Mouse (Mus musculus) liver, embryonic 11.5 days (tissue): ENCODE data around the gene Gucd1. TPM values are rescaled to one million over a fixed set of nuclear protein-coding genes. Genes with fewer than 3 reads are reported as not detected.
"Not testable (repeated sequence)": the region's sequence is repeated elsewhere in the genome, so short reads cannot be mapped to it uniquely, and the experiment has no call there.

ENCODE experiments used
- ATAC-seq: fragments of 200-750 bp; cut with Nextera tagmentation; replicated peaks from 2 replicates; pipeline ENCODE4 v1.8.0; 2017; ENCODE audit warnings: moderate number of reproducible peaks, mild to moderate bottlenecking, moderate TSS enrichment, moderate library complexity; ENCODE audit not compliant: low FRiP score
- DNase-seq: peaks from one replicate; pipeline ENCODE4 v3.0.0-alpha.2; 2017; ENCODE audit warnings: low spot score
- H3K27ac ChIP-seq: fragments of 300-500 bp; sonication (generic); 2 replicates; pipeline ENCODE4 v1.5.1; 2014; ENCODE audit warnings: mild to moderate bottlenecking, low read depth, low read length, control low read depth
- H3K27me3 ChIP-seq: fragments of 300-500 bp; sonication (generic); replicated peaks from 2 replicates; pipeline ENCODE4 v1.6.1; 2014; ENCODE audit warnings: low read length, mixed read lengths; ENCODE audit not compliant: control insufficient read depth, insufficient read depth
- H3K36me3 ChIP-seq: fragments of 300-500 bp; sonication (generic); 2 replicates; pipeline ENCODE4 v1.6.1; 2014; ENCODE audit warnings: mild to moderate bottlenecking, low read length, moderate library complexity, mixed read lengths; ENCODE audit not compliant: control insufficient read depth, insufficient read depth
- H3K4me1 ChIP-seq: fragments of 300-500 bp; sonication (generic); replicated peaks from 2 replicates; pipeline ENCODE4 v1.6.1; 2014; ENCODE audit warnings: low read length, mixed read lengths; ENCODE audit not compliant: control insufficient read depth, insufficient read depth
- H3K4me2 ChIP-seq: fragments of 300-500 bp; sonication (generic); 2 replicates; pipeline ENCODE4 v1.6.1; 2014; ENCODE audit warnings: mild to moderate bottlenecking, control low read depth, moderate library complexity
- H3K4me3 ChIP-seq: fragments of 300-500 bp; sonication (generic); 2 replicates; pipeline ENCODE4 v1.5.1; 2014; ENCODE audit warnings: low read depth, low read length, control low read depth
- H3K9ac ChIP-seq: fragments of 300-500 bp; sonication (generic); 2 replicates; pipeline ENCODE4 v1.6.1; 2014; ENCODE audit warnings: low read depth, low read length, control low read depth
- H3K9me3 ChIP-seq: fragments of 300-500 bp; sonication (generic); 2 replicates; pipeline ENCODE4 v1.6.1; 2016; ENCODE audit warnings: low read length, inconsistent platforms, mixed read lengths; ENCODE audit not compliant: control insufficient read depth
- WGBS: fragments of 180-500 bp; shearing (Covaris S2); extraction: QIAGEN DNeasy Blood & Tissue Kit; methylation state at CpG from one replicate; pipeline ENCODE4 v1.1.7; 2014; 5-methylcytosine and 5-hydroxymethylcytosine counted together
- polyA plus RNA-seq: library from polyadenylated mRNA; unstranded; fragments of >200 nt; fragmentation: Nextera tagmentation; extraction: Ambion mirVana; gene quantifications from 2 replicates; pipeline ENCODE4 v1.2.1, GENCODE M21; 2014

Gucd1 gene
- 44.5 and 48.8 TPM in 2 replicates for polyA plus RNA-seq

GRCm38 (mm10) chr10:75517758-75518143 lies at the start of gene Gucd1:
Gucd1 (minus strand) TSS chr10:75517972.
- Histone ChIP-seq H3K9me3 (no peaks in the 10 kb centered on the region), H3K4me1 (peaks cover 39% of the 10 kb centered on the region), H3K9ac (peak within 1 kb of the TSS; percentile 92), H3K4me2 (peak within 1 kb of the TSS; percentile 92), H3K27me3 (no peaks in the 10 kb centered on the region), H3K4me3 (peak within 1 kb of the TSS; percentile 89), H3K36me3 (peaks cover 26% of the 10 kb centered on the region; the same call in 1 of the 2 replicates), H3K27ac (peak within 1 kb of the TSS; percentile 96)
- ATAC-seq (peak; percentile 79), DNase-seq (peak; percentile 96)
- WGBS, result 0% methylated on average over 20 of the region's 20 CpGs

DNA sequence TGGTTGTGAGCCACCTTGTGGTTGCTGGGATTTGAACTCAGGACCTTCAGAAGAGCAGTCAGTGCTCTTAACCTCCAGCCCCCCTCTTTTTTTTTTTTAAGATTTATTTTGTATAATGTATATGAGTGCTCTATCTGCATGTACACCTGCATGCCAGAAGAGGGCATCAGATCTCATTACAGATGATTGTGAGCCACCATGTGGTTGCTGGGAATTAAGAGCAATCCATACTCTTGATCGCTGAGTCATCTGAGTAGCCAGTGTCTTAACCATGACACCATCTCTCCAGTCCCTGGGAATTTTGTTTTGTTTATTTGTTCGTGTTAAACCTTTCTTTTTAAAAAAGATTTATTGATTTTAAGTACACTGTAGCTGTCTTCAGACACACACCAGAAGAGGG lies 49.0 kb upstream of the Gucd1 start:
- not testable (repeated sequence) for H3K36me3 ChIP-seq, ATAC-seq, H3K4me2 ChIP-seq, DNase-seq, H3K9me3 ChIP-seq, H3K27ac ChIP-seq, H3K4me3 ChIP-seq, H3K27me3 ChIP-seq, H3K9ac ChIP-seq
- WGBS, result 73% methylated on average over 2 of the region's 2 CpGs
- H3K4me1 ChIP-seq, result peaks cover 19% of the 10 kb centered on the region

DNA sequence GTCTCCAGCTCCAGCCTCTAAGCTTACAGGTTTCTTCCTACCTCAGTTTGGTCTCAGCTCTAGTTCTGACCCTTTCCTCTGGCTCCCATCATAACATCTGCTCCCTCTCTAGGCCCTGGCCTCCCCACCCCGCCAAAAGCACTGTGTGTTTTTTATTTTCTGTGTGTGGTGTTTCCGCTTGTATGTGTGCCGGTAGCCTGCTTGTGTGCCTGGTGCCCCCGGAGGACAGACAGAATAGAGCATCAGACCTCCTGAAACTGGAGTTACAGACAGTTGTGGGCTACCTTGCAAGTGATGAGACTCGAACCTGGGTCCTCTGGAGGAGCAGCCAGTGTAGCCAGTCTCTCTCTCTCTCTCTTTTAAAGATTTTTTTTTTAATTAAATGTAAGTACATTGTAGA lies 48.5 kb upstream of the Gucd1 start:
- H3K27ac ChIP-seq, result no peak overlapping the region; the same call in 1 of the 2 replicates
- H3K36me3 ChIP-seq, result no peaks in the 10 kb centered on the region
- no peak overlapping the region for H3K4me3 ChIP-seq
- no peak for DNase-seq
- H3K9ac ChIP-seq, result no peak overlapping the region
- peaks cover 9% of the 10 kb centered on the region for H3K27me3 ChIP-seq
- 70% methylated on average over 5 of the region's 5 CpGs for WGBS
- H3K9me3 ChIP-seq, result no peaks in the 10 kb centered on the region
- H3K4me1 ChIP-seq, result peaks cover 19% of the 10 kb centered on the region
- ATAC-seq, result no peak
- no peak overlapping the region for H3K4me2 ChIP-seq

- peaks cover 19% of the 10 kb centered on the region for H3K4me1 ChIP-seq
- peaks cover 13% of the 10 kb centered on the region for H3K27me3 ChIP-seq
- DNase-seq, result no peak
- 50% methylated on average over 7 of the region's 7 CpGs for WGBS
- peak overlapping the region; percentile 2; the same call in 1 of the 2 replicates for H3K4me2 ChIP-seq
- ATAC-seq, result peak; percentile 15; the same call in 1 of the 2 replicates
- H3K27ac ChIP-seq, result no peak overlapping the region; the same call in 1 of the 2 replicates
- H3K36me3 ChIP-seq, result no peaks in the 10 kb centered on the region
- H3K9ac ChIP-seq, result no peak overlapping the region
- no peak overlapping the region for H3K4me3 ChIP-seq
- H3K9me3 ChIP-seq, result no peaks in the 10 kb centered on the region
Measured at GRCm38 (mm10) chr10:75565906-75566305, 48.1 kb upstream of the Gucd1 start.

GRCm38 (mm10) chr10:75565436-75565835 lies 47.7 kb upstream of the Gucd1 start:
- peak overlapping the region; percentile 24 for H3K4me2 ChIP-seq

DNA sequence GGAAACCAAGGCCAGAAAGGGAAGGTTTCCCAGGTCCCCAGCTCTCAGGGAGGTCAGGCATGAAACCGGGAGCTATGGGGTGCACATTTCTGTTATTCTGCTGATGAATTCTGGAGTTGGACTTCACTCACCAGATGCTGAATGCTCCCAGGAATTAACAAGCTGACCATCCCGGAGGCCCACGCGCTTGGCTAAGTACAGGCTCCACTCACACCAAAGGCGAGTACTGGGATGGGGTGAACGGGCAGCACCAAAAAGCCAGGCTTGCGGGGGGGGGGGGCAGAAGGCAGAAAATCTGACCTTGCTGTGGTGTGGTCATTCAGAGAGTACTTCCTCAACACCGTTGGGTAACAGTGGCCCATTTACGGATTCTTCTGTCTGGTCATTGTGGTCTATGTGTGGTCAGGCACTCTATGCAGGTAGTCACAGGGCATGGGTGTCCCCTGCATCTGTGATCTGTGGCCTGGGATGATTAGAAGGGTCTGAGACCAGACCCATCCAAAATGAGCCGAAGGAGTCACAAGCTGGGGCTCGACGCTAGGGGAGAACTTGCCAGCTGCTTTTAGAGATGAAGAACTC lies 47.0 kb upstream of the Gucd1 start:
- no peaks in the 10 kb centered on the region for H3K9me3 ChIP-seq
- 64% methylated on average over 12 of the region's 12 CpGs for WGBS
- H3K4me1 ChIP-seq, result peaks cover 22% of the 10 kb centered on the region
- peaks cover 25% of the 10 kb centered on the region for H3K27me3 ChIP-seq
- DNase-seq (no peak), ATAC-seq (no peak)
- no peak overlapping the region for H3K27ac ChIP-seq
- H3K4me3 ChIP-seq, result no peak overlapping the region
- H3K36me3 ChIP-seq, result no peaks in the 10 kb centered on the region
- no peak overlapping the region for H3K9ac ChIP-seq
- H3K4me2 ChIP-seq, result no peak overlapping the region

More at GRCm38 (mm10) chr10:75565436-75565835, 47.7 kb upstream of the Gucd1 start:
- WGBS, result 28% methylated on average over 6 of the region's 6 CpGs
- H3K4me3 ChIP-seq, result no peak overlapping the region
- no peak overlapping the region for H3K9ac ChIP-seq
- no peaks in the 10 kb centered on the region for H3K9me3 ChIP-seq
- peaks cover 19% of the 10 kb centered on the region for H3K4me1 ChIP-seq
- ATAC-seq (no peak), DNase-seq (no peak)
- peaks cover 18% of the 10 kb centered on the region for H3K27me3 ChIP-seq
- no peak overlapping the region for H3K27ac ChIP-seq
- no peaks in the 10 kb centered on the region for H3K36me3 ChIP-seq

GRCm38 (mm10) chr10:75562596-75562995 lies 44.8 kb upstream of the Gucd1 start:
- Histone ChIP-seq H3K36me3 (no peaks in the 10 kb centered on the region), H3K4me3 (no peak overlapping the region), H3K27me3 (peaks cover 45% of the 10 kb centered on the region), H3K9me3 (no peaks in the 10 kb centered on the region), H3K4me2 (no peak overlapping the region), H3K9ac (no peak overlapping the region), H3K27ac (no peak overlapping the region), H3K4me1 (peaks cover 19% of the 10 kb centered on the region)
- no peak for DNase-seq
- ATAC-seq, result no peak
- WGBS, result 76% methylated on average over 8 of the region's 8 CpGs

GRCm38 (mm10) chr10:75561071-75561654 lies 43.4 kb upstream of the Gucd1 start, which contains the start of gene Ggt1:
Ggt1 (plus strand) TSS chr10:75561604.
- peak within 1 kb of the TSS; percentile 85 for H3K4me2 ChIP-seq
- no peaks in the 10 kb centered on the region for H3K9me3 ChIP-seq
- peaks cover 45% of the 10 kb centered on the region for H3K27me3 ChIP-seq
- H3K4me1 ChIP-seq, result peaks cover 19% of the 10 kb centered on the region
- 50% methylated on average over 10 of the region's 10 CpGs for WGBS
- no peak within 1 kb of the TSS for H3K27ac ChIP-seq
- peak within 1 kb of the TSS; percentile 56; the same call in 1 of the 2 replicates for H3K4me3 ChIP-seq
- ATAC-seq, result no peak
- DNase-seq, result no peak
- H3K36me3 ChIP-seq, result no peaks in the 10 kb centered on the region
- no peak within 1 kb of the TSS for H3K9ac ChIP-seq

DNA sequence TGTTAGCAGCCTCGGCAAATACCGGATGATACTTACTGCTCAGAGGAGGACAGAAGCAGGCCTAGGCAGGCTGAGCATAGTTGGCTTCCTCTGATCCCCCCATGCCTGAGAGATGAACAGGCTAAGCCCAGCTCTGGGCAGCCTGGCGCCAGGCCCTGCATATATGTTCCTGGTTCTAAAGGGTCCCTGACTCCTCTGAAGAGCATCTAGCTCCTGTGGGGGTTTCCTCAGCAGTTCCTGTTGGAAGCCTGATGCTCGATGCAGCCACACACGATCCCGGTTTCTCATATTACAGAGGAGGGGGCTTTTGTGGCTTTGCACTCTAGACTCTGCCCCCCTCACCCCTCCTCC lies 42.8 kb upstream of the Gucd1 start:
- no peaks in the 10 kb centered on the region for H3K9me3 ChIP-seq
- no peak overlapping the region for H3K27ac ChIP-seq
- H3K9ac ChIP-seq, result no peak overlapping the region
- ATAC-seq (no peak), DNase-seq (no peak)
- peaks cover 45% of the 10 kb centered on the region for H3K27me3 ChIP-seq
- peaks cover 16% of the 10 kb centered on the region for H3K4me1 ChIP-seq
- WGBS, result 13% methylated on average over 6 of the region's 6 CpGs
- H3K4me3 ChIP-seq, result peak overlapping the region; percentile 56; the same call in 1 of the 2 replicates
- H3K4me2 ChIP-seq, result peak overlapping the region; percentile 85
- no peaks in the 10 kb centered on the region for H3K36me3 ChIP-seq
